Mouse (Mus musculus) C2C12 (cell line): ENCODE measurements around the gene Otogl.

Experiments used
- CEBPB ChIP-seq: IDR thresholded peaks from one replicate; pipeline ENCODE4 v1.6.1; 2011; ENCODE audit warnings: low read depth, mild to moderate bottlenecking, control low read depth, moderate library complexity
- CTCF ChIP-seq: IDR thresholded peaks from one replicate; pipeline ENCODE4 v1.5.1; 2011; ENCODE audit not compliant: control insufficient read depth, insufficient read depth, insufficient read length
- FOSL1 ChIP-seq: IDR thresholded peaks from one replicate; pipeline ENCODE4 v1.8.0; 2011; ENCODE audit warnings: mild to moderate bottlenecking, low read length; ENCODE audit not compliant: poor library complexity, insufficient read depth, severe bottlenecking
- MAX ChIP-seq: IDR thresholded peaks from one replicate; pipeline ENCODE4 v1.6.1; 2011; ENCODE audit warnings: mild to moderate bottlenecking, control low read depth
- MYOD1 ChIP-seq: IDR thresholded peaks from one replicate; pipeline ENCODE4 v1.6.1; 2011; ENCODE audit warnings: low read depth; ENCODE audit not compliant: control insufficient read depth, insufficient read length
- MYOG ChIP-seq: IDR thresholded peaks from one replicate; pipeline ENCODE4 v1.6.1; 2011; ENCODE audit not compliant: control insufficient read depth, insufficient read length; ENCODE audit errors: extremely low read depth
- USF1 ChIP-seq: IDR thresholded peaks from one replicate; pipeline ENCODE4 v1.6.1; 2011; ENCODE audit warnings: low read depth, mild to moderate bottlenecking, control low read depth, moderate library complexity

- TF ChIP-seq MYOG (no peak), CEBPB (no peak), CTCF (no peak), USF1 (no peak), MAX (no peak), FOSL1 (no peak), MYOD1 (no peak)
Observed at GRCm38 (mm10) chr10:107939821-107940220, 27.9 kb upstream of the Otogl start.
